Mouse (Mus musculus): Measurements from ENCODE around the gene Ccdc162.
"Not testable (repeated sequence)": the region's sequence is repeated elsewhere in the genome, so short reads cannot be mapped to it uniquely, and the experiment has no call there.

The Ccdc162 gene

GRCm38 (mm10) chr10:41697040-41697439, 19.4 kb downstream of the Ccdc162 start:
- no peak for DNase-seq (ENCODE audit: low spot score in 2 of 2)

- no peak for DNase-seq (ENCODE audit: low spot score in 2 of 2)
These were observed 25.5 kb downstream of the Ccdc162 start for GRCm38 (mm10) chr10:41690978-41691377.

GRCm38 (mm10) chr10:41689941-41690887, 26.2 kb downstream of the Ccdc162 start:
- DNase-seq (ENCODE audit: low spot score in 2 of 2) = peak in 1 of 2 experiments; percentile 73

GRCm38 (mm10) chr10:41684548-41684996, 31.9 kb downstream of the Ccdc162 start:
- DNase-seq (ENCODE audit: low spot score in 2 of 2) = no peak

- peak; percentile 82 to 89 for DNase-seq (ENCODE audit: low spot score in 2 of 2)
These were observed 33.7 kb downstream of the Ccdc162 start for GRCm38 (mm10) chr10:41682546-41683393.

- DNase-seq (ENCODE audit: low spot score in 2 of 2) = peak; percentile 41 to 82
These were observed 37.6 kb downstream of the Ccdc162 start for GRCm38 (mm10) chr10:41678746-41679360.

GRCm38 (mm10) chr10:41677396-41677795, 39.0 kb downstream of the Ccdc162 start:
- DNase-seq (ENCODE audit: low spot score in 2 of 2) = no peak

- no peak for DNase-seq (ENCODE audit: low spot score in 2 of 2)
These were observed 39.8 kb downstream of the Ccdc162 start for GRCm38 (mm10) chr10:41676661-41677061.

- DNase-seq (ENCODE audit: low spot score in 2 of 2) = no peak
These were observed 40.4 kb downstream of the Ccdc162 start for GRCm38 (mm10) chr10:41675842-41676571.

- no peak for DNase-seq (ENCODE audit: low spot score in 2 of 2)
These were observed 41.2 kb downstream of the Ccdc162 start for GRCm38 (mm10) chr10:41675243-41675642.

GRCm38 (mm10) chr10:41674362-41674761, 42.1 kb downstream of the Ccdc162 start:
- DNase-seq (ENCODE audit: low spot score in 2 of 2) = no peak

GRCm38 (mm10) chr10:41670196-41670595, 46.2 kb downstream of the Ccdc162 start:
- no peak for DNase-seq (ENCODE audit: low spot score in 2 of 2)

- no peak for DNase-seq (ENCODE audit: low spot score in 2 of 2)
These were observed 50.9 kb downstream of the Ccdc162 start for GRCm38 (mm10) chr10:41665498-41665897.

- DNase-seq (ENCODE audit: low spot score in 2 of 2) = not testable (repeated sequence)
These were observed 56.8 kb downstream of the Ccdc162 start for GRCm38 (mm10) chr10:41659671-41660070.

GRCm38 (mm10) chr10:41655684-41656083, 60.8 kb downstream of the Ccdc162 start:
- DNase-seq (ENCODE audit: low spot score in 2 of 2) = not testable (repeated sequence)

GRCm38 (mm10) chr10:41652988-41653387, 63.4 kb downstream of the Ccdc162 start:
- no peak for DNase-seq (ENCODE audit: low spot score in 2 of 2)

- DNase-seq (ENCODE audit: low spot score in 2 of 2) = peak in 1 of 2 experiments; percentile 25
These were observed 64.2 kb downstream of the Ccdc162 start for GRCm38 (mm10) chr10:41652094-41652775.

- DNase-seq (ENCODE audit: low spot score in 2 of 2) = no peak
These were observed 64.9 kb downstream of the Ccdc162 start for GRCm38 (mm10) chr10:41651532-41651931.

GRCm38 (mm10) chr10:41649186-41649585, 67.2 kb downstream of the Ccdc162 start:
- DNase-seq (ENCODE audit: low spot score in 2 of 2) = no peak

GRCm38 (mm10) chr10:41638776-41639175, 77.7 kb downstream of the Ccdc162 start:
- DNase-seq (ENCODE audit: low spot score in 2 of 2) = no peak
